Comparison of ENCODE assay signal across 33 mouse cellular contexts in genomic region chr3:121422405-121422804, GRCm38 (mm10).
"Had no signal": no experiment of that assay in that cellular context is flagged by ENCODE, and none has a peak within 500 bp of the region (broad histone marks: within the 10 kb centered on the region; RNA-seq: fewer than 3 reads in every experiment).

No protein-coding gene starts in this region.

- H3K4me2 ChIP-seq: heart, embryonic 12.5 days; heart, embryonic 13.5 days; heart, embryonic 15.5 days; hindbrain, embryonic 12.5 days; hindbrain, embryonic 13.5 days; hindbrain, embryonic 14.5 days; hindbrain, embryonic 15.5 days; intestine, embryonic 15.5 days; kidney, embryonic 15.5 days had no signal

- H3K9ac ChIP-seq: heart, embryonic 12.5 days; heart, embryonic 13.5 days; heart, embryonic 15.5 days; hindbrain, embryonic 12.5 days; hindbrain, embryonic 13.5 days; hindbrain, embryonic 14.5 days; hindbrain, embryonic 15.5 days; intestine, embryonic 15.5 days; kidney, embryonic 15.5 days had no signal

- H3K36me3 ChIP-seq: heart, embryonic 12.5 days; heart, embryonic 13.5 days; heart, embryonic 15.5 days; hindbrain, embryonic 10.5 days; hindbrain, embryonic 12.5 days; hindbrain, embryonic 13.5 days; hindbrain, embryonic 15.5 days; intestine, embryonic 15.5 days; kidney, embryonic 15.5 days had no signal

- H3K9me3 ChIP-seq: heart, embryonic 12.5 days; heart, embryonic 13.5 days; heart, embryonic 15.5 days; hindbrain, embryonic 10.5 days; hindbrain, embryonic 12.5 days; hindbrain, embryonic 13.5 days; hindbrain, embryonic 15.5 days; intestine, embryonic 15.5 days; kidney, embryonic 15.5 days had no signal

- ATAC-seq: hindbrain, postnatal 0 days; inflammation-experienced regulatory T-cells, adult 6 months; intestine, embryonic 15.5 days; intestine, embryonic 16.5 days; intestine, postnatal 0 days had no signal

- H3K4me3 ChIP-seq: heart, embryonic 12.5 days; heart, embryonic 13.5 days; heart, embryonic 15.5 days; hindbrain, embryonic 10.5 days; hindbrain, embryonic 12.5 days; hindbrain, embryonic 13.5 days; hindbrain, embryonic 15.5 days; intestine, embryonic 15.5 days; kidney, embryonic 15.5 days; layer of hippocampus, adult 2 months; left cerebral cortex, adult 2 months had no signal

- H3K27ac ChIP-seq: heart, embryonic 13.5 days; heart, embryonic 15.5 days; hindbrain, embryonic 10.5 days; hindbrain, embryonic 12.5 days; hindbrain, embryonic 13.5 days; hindbrain, embryonic 14.5 days; hindbrain, embryonic 15.5 days; hindbrain, postnatal 0 days; intestine, embryonic 15.5 days; kidney, embryonic 15.5 days; kidney, postnatal 0 days; layer of hippocampus, adult 2 months; left cerebral cortex, adult 2 months had no signal

- H3K27me3 ChIP-seq: heart, embryonic 12.5 days; heart, embryonic 13.5 days; heart, embryonic 15.5 days; hindbrain, embryonic 12.5 days; hindbrain, embryonic 15.5 days; intestine, embryonic 15.5 days; kidney, embryonic 15.5 days had no signal

- DNase-seq: heart, postnatal 10 days; heart, postnatal 14 days; heart, postnatal 36 days; heart, postnatal 4 days; kidney, adult 11 months; kidney, adult 18-20 months; kidney, adult 2 months; kidney, adult 8-10 months; kidney, adult 9 months; kidney, postnatal 10 days; kidney, postnatal 14 days; kidney, postnatal 25 days; kidney, postnatal 36 days; kidney, postnatal 4 days; layer of hippocampus, adult 9-11 months; layer of hippocampus, postnatal 36 days had no signal
